Mouse (Mus musculus): Measurements from ENCODE around the gene Fgf2. TPM values are rescaled to one million over a fixed set of nuclear protein-coding genes. Genes with fewer than 3 reads are reported as not detected.

Fgf2 gene
- total and polyA plus RNA-seq, 3 experiments = 0.25 to 0.70 TPM; not detected in 1

- no peak overlapping the region for H3K4me2 ChIP-seq (ENCODE audit: insufficient read depth, low read depth, poor library complexity, severe bottlenecking)
- H3K9ac ChIP-seq (ENCODE audit: insufficient read depth, low read depth) = no peak overlapping the region
- in situ Hi-C loops (cut with MboI; ENCODE audit: low pct_ligation_motif_present, low pct_unique_long_range_greater_than_20kb, low sequenced_read_pairs) (loop anchor here (10.0 kb wide), 1 partner anchor 86 kb away; the partner anchor contains the start of gene Spata5), dilution Hi-C loops (cut with MboI; ENCODE audit: extremely low pct_ligation_motif_present, extremely low pct_unique_long_range_greater_than_20kb, low sequenced_read_pairs) (no loop called here)
- H3K27ac ChIP-seq (ENCODE audit: insufficient read depth, low read depth) = no peak overlapping the region
- no peak for TF ChIP-seq POLR2AphosphoS2 (IDR thresholded peaks at IDR 0.05; ENCODE audit: low read depth, low read length)
- no peak for TF ChIP-seq IRF4 (IDR thresholded peaks at IDR 0.05; ENCODE audit: low read depth, low read length)
- no peak for TF ChIP-seq RAD21 (IDR thresholded peaks at IDR 0.05; ENCODE audit: low read depth, low read length)
- no peak for TF ChIP-seq RCOR1 (conservative IDR thresholded peaks at IDR 0.05; ENCODE audit: low read depth, low read length)
- TF ChIP-seq MXI1 (IDR thresholded peaks at IDR 0.05; ENCODE audit: low read depth, low read length) = no peak
- no peak for TF ChIP-seq NELFE (IDR thresholded peaks at IDR 0.05; ENCODE audit: low read depth, low read length)
- no peak for TF ChIP-seq EP300 (IDR thresholded peaks at IDR 0.05; ENCODE audit: low read length)
- TF ChIP-seq CTCF (conservative IDR thresholded peaks at IDR 0.05 in 1 of 2, IDR thresholded peaks at IDR 0.05 in 1 of 2; ENCODE audit: low read depth in 2 of 2, low read length in 2 of 2) = no peak
- TF ChIP-seq MAX (IDR thresholded peaks at IDR 0.05; ENCODE audit: low read length) = no peak
- no peak for TF ChIP-seq MYC (IDR thresholded peaks at IDR 0.05; ENCODE audit: low read depth, low read length)
- TF ChIP-seq MAZ (IDR thresholded peaks at IDR 0.05; ENCODE audit: low read depth, low read length) = no peak
- no peak for TF ChIP-seq TCF12 (IDR thresholded peaks at IDR 0.05; ENCODE audit: low read depth, low read length)
- TF ChIP-seq ELF1 (IDR thresholded peaks at IDR 0.05; ENCODE audit: low read depth, low read length) = no peak
- TF ChIP-seq CHD2 (IDR thresholded peaks at IDR 0.05; ENCODE audit: low read length) = no peak
- no peak for TF ChIP-seq MAFK (IDR thresholded peaks at IDR 0.05; ENCODE audit: insufficient replicate concordance, low read length)
- no peak for TF ChIP-seq JUN (IDR thresholded peaks at IDR 0.05; ENCODE audit: insufficient read depth, low read depth, low read length)
- no peak for TF ChIP-seq NRF1 (IDR thresholded peaks at IDR 0.05; ENCODE audit: low read depth, low read length)
- DNase-seq (ENCODE audit: extremely low read depth) = no peak
- H3K4me1 ChIP-seq (ENCODE audit: control insufficient read depth in 1 of 2, insufficient read depth in 2 of 2) = peaks cover 0 to 8% of the 10 kb centered on the region in 2 experiments; a peak in 2 of 4 replicates
- no peaks in the 10 kb centered on the region for H3K9me3 ChIP-seq (replicated peaks; ENCODE audit: low read length)
- no peaks in the 10 kb centered on the region for H3K27me3 ChIP-seq (replicated peaks)
- H3K36me3 ChIP-seq (replicated peaks in 1 of 2; ENCODE audit: control insufficient read depth in 1 of 2, insufficient read depth in 1 of 2, low read length in 1 of 2) = no peaks in the 10 kb centered on the region
- H3K79me2 ChIP-seq (replicated peaks; ENCODE audit: control insufficient read depth, extremely low read depth, insufficient read depth, poor library complexity, severe bottlenecking) = no peaks in the 10 kb centered on the region
- no peak overlapping the region for H3K4me3 ChIP-seq (replicated peaks in 1 of 3; ENCODE audit: low read depth in 2 of 3, low read length in 2 of 3, poor library complexity in 1 of 3)
These were observed 19.7 kb upstream of the Fgf2 start for GRCm38 (mm10) chr3:37328489-37328888.

GRCm38 (mm10) chr3:37329963-37330362 is 18.2 kb upstream of the Fgf2 start:
- H3K36me3 ChIP-seq (replicated peaks in 1 of 2; ENCODE audit: control insufficient read depth in 1 of 2, insufficient read depth in 1 of 2, low read length in 1 of 2) = no peaks in the 10 kb centered on the region
- in situ Hi-C loops (cut with MboI; ENCODE audit: low pct_ligation_motif_present, low pct_unique_long_range_greater_than_20kb, low sequenced_read_pairs) (loop anchor here (10.0 kb wide), 1 partner anchor 85 kb away; the partner anchor contains the start of gene Spata5), dilution Hi-C loops (cut with MboI; ENCODE audit: extremely low pct_ligation_motif_present, extremely low pct_unique_long_range_greater_than_20kb, low sequenced_read_pairs) (no loop called here)
- H3K27me3 ChIP-seq (replicated peaks) = no peaks in the 10 kb centered on the region
- H3K4me2 ChIP-seq (ENCODE audit: insufficient read depth, low read depth, poor library complexity, severe bottlenecking) = no peak overlapping the region
- no peak for DNase-seq (ENCODE audit: extremely low read depth)
- H3K9ac ChIP-seq (ENCODE audit: insufficient read depth, low read depth) = no peak overlapping the region
- no peaks in the 10 kb centered on the region for H3K79me2 ChIP-seq (replicated peaks; ENCODE audit: control insufficient read depth, extremely low read depth, insufficient read depth, poor library complexity, severe bottlenecking)
- no peak overlapping the region for H3K4me3 ChIP-seq (replicated peaks in 1 of 3; ENCODE audit: low read depth in 2 of 3, low read length in 2 of 3, poor library complexity in 1 of 3)
- peaks cover 0 to 8% of the 10 kb centered on the region in 2 experiments; a peak in 2 of 4 replicates for H3K4me1 ChIP-seq (ENCODE audit: control insufficient read depth in 1 of 2, insufficient read depth in 2 of 2)
- no peaks in the 10 kb centered on the region for H3K9me3 ChIP-seq (replicated peaks; ENCODE audit: low read length)
- no peak overlapping the region for H3K27ac ChIP-seq (ENCODE audit: insufficient read depth, low read depth)
- TF ChIP-seq SMC3 (IDR thresholded peaks at IDR 0.05; ENCODE audit: low read depth, low read length) = no peak
- no peak for TF ChIP-seq JUN (IDR thresholded peaks at IDR 0.05; ENCODE audit: insufficient read depth, low read depth, low read length)
- no peak for TF ChIP-seq ZMIZ1 (IDR thresholded peaks at IDR 0.05; ENCODE audit: low read depth, low read length)
- TF ChIP-seq USF1 (IDR thresholded peaks at IDR 0.05; ENCODE audit: low read depth, low read length) = no peak
- no peak for TF ChIP-seq ZKSCAN1 (IDR thresholded peaks at IDR 0.05; ENCODE audit: borderline replicate concordance, low read depth, low read length)
- TF ChIP-seq E2F4 (IDR thresholded peaks at IDR 0.05; ENCODE audit: insufficient replicate concordance, low read depth, low read length) = no peak
- no peak for TF ChIP-seq NRF1 (IDR thresholded peaks at IDR 0.05; ENCODE audit: low read depth, low read length)
- TF ChIP-seq UBTF (IDR thresholded peaks at IDR 0.05; ENCODE audit: low read depth, low read length) = no peak
- TF ChIP-seq RCOR1 (conservative IDR thresholded peaks at IDR 0.05; ENCODE audit: low read depth, low read length) = no peak
- no peak for TF ChIP-seq MAX (IDR thresholded peaks at IDR 0.05; ENCODE audit: low read length)
- TF ChIP-seq IRF4 (IDR thresholded peaks at IDR 0.05; ENCODE audit: low read depth, low read length) = no peak
- TF ChIP-seq SIN3A (IDR thresholded peaks at IDR 0.05; ENCODE audit: low read length) = no peak
- TF ChIP-seq MAZ (IDR thresholded peaks at IDR 0.05; ENCODE audit: low read depth, low read length) = no peak
- no peak for TF ChIP-seq EP300 (IDR thresholded peaks at IDR 0.05; ENCODE audit: low read length)
- TF ChIP-seq ZC3H11A (IDR thresholded peaks at IDR 0.05; ENCODE audit: low read depth, low read length) = no peak
- no peak for TF ChIP-seq ZNF384 (IDR thresholded peaks at IDR 0.05; ENCODE audit: low read depth, low read length)
